Mouse (Mus musculus) bone marrow, adult 2 months (tissue): ENCODE data around the gene Rpusd2. TPM values are rescaled to one million over a fixed set of nuclear protein-coding genes. Genes with fewer than 3 reads are reported as not detected.

Source experiments
- H3K27ac ChIP-seq: fragments of 200-500 bp; 2 replicates; pipeline ENCODE4 v1.5.1; 2012; ENCODE audit warnings: low read depth, mild to moderate bottlenecking, control low read depth, inconsistent platforms, low read length; ENCODE audit not compliant: control insufficient read depth, poor library complexity, insufficient read depth
- H3K4me1 ChIP-seq: fragments of 200-500 bp; 2 replicates; pipeline ENCODE4 v1.6.1; 2011; ENCODE audit warnings: low read length; ENCODE audit not compliant: control insufficient read depth, insufficient read depth
- H3K4me3 ChIP-seq: fragments of 200-500 bp; replicated peaks from 2 replicates; pipeline ENCODE3; 2011; ENCODE audit warnings: mild to moderate bottlenecking, low read depth, low read length, control low read depth; ENCODE audit not compliant: control insufficient read depth
- CTCF ChIP-seq: fragments of 200-500 bp; IDR thresholded peaks from 2 replicates; pipeline ENCODE4 v1.5.1; 2011; ENCODE audit warnings: low read length, control low read depth; ENCODE audit not compliant: control insufficient read depth, insufficient read depth
- POLR2A ChIP-seq: fragments of 200-500 bp; IDR thresholded peaks from 2 replicates; pipeline ENCODE4 v1.6.1; 2011; ENCODE audit warnings: low read depth, mild to moderate bottlenecking, control low read depth, low read length, borderline replicate concordance; ENCODE audit not compliant: control insufficient read depth
- WGBS: fragments of 180-500 bp; shearing (Covaris S2); methylation state at CpG from one replicate; pipeline ENCODE4 v1.1.7; 2018; 5-methylcytosine and 5-hydroxymethylcytosine counted together
- polyA plus RNA-seq: library from polyadenylated mRNA; stranded (reverse); fragments of >200 nt; gene quantifications from 2 replicates; pipeline ENCODE4 v1.2.4, GENCODE M21; 2011; ENCODE audit warnings: low replicate concordance; ENCODE audit not compliant: missing spikeins, insufficient read depth, insufficient read length

Gene Rpusd2
- polyA plus RNA-seq, result 1.5 and 2.4 TPM in 2 replicates

DNA sequence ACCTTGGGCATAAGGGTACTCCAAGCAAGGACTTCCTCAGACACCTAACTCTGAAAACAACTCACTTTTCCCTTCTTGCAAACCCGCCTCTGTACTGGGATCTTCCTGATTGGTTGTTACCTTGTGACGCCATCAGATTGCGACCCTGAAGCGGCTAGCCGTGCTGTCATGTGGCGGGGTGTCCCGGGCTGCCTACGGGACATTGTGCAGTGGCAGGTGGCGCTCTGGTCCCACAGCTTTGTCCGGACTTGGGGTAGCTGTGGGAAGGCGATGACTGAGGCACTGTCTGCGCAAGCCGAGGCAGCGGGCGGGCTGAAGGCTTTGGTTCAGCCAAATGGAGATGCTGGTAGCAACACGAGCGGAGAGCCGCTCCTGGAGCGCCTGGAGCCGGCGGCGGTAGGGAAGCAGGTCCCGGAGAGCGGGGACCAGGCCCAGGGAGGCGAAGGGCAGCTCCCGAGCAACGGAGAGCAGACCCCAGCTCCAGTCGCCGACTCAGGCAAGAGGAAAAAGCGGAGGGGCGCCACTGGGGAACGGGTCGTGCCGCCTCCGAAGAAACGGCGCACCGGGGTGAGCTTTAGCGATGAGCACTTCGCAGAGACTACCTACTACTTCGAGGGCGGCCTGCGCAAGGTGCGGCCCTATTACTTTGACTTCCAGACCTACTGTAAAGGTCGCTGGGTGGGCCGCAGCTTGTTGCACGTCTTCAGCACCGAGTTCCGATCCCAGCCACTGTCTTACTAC is at the start of gene Rpusd2:
TSS of gene Rpusd2 (plus strand) at position 135 of the 741 bp plus-strand sequence.
- Histone ChIP-seq H3K4me1 (no peaks in the 10 kb centered on the region; the same call in none of the 2 replicates), H3K27ac (peak within 1 kb of the TSS; percentile 43), H3K4me3 (peak within 1 kb of the TSS; percentile 99)
- TF ChIP-seq CTCF (peak; percentile 36), POLR2A (peak; percentile 85)
- WGBS, result under 1% methylated on average over 49 of the region's 49 CpGs

DNA sequence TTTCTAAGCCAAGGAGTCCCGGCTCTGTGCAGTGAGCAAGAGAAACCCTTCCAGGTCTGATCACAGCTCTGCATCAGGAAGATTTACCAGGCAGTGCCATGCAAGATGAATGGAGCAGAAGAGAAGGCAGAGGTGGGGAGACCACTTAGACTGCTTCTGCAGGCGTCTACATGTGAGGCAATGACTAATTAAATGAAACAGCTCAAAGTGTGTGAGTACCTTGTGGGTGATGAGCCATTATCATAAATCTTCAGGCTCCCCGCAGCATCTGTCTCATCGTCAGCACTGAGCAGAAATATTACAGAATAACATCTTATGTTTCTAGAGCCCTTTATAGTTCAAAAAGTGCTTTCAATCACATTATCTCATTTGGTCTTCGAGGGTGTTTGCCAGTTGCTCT is 39.1 kb upstream of the Rpusd2 start:
- no peaks in the 10 kb centered on the region for H3K4me1 ChIP-seq
- no peak overlapping the region for H3K4me3 ChIP-seq
- no peak overlapping the region for H3K27ac ChIP-seq
- TF ChIP-seq POLR2A, result no peak
- no peak for TF ChIP-seq CTCF
- 66% methylated on average over 5 of the region's 5 CpGs for WGBS

DNA sequence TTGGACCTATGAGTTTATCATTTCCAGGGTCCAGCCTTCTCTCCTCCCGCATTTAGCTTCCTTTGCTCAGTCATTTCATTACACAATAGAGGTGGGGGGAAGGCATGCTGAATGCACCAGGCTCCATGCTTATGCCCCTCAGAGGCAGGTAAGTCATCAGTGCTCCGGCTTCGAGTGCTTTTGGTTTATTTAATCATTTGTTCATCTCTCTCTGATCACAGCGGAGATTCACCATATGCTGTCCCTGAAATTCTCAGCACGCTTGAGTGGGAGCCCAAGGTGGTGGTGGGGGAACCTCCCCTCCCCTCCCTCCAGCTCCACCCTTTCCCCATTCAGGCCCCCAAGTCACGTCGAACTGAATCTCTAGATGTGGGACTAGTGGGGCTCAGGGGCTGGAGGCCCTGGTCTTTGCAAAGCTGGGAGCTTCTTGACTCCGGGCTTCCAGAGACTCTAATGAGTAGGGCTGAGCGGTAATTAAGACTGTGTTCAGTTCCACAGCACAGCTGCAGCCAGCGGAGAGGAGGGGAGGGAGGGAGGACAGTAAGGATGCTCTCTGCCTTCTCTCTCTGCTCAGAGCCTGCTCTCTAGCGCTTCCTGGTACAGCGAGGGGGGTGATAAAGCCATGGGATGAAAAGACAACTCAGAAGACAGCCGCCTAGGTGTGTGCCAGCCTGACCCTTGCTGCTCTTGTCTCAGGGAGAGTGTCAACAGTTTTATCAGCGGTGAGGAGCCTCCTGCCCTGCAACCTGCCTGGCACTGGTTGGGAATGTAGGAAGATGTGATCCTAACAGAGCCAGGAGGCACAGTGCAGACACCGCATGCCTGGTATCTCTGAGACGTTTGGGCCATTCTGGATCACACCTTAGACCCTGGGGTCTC is 38.4 kb upstream of the Rpusd2 start:
- no peak for TF ChIP-seq POLR2A
- no peak for TF ChIP-seq CTCF
- 59% methylated on average over 16 of the region's 16 CpGs for WGBS
- H3K4me1 ChIP-seq, result no peaks in the 10 kb centered on the region
- H3K4me3 ChIP-seq, result no peak overlapping the region
- no peak overlapping the region for H3K27ac ChIP-seq

DNA sequence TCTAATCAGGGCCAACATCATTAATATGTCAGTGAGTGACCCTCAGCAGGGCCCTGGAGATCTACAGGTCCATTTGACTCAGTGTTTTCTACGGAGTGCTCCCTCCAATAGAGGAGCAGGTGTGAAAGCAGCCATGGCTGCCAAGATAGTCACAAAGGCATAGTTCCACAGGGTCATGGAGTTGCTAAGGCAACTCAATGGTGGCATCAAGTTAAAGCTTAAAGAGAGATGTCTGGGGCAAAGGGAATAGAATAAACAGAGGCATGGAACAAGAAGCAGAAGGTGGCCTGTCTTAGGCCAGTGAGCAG is 37.8 kb upstream of the Rpusd2 start:
- no peak overlapping the region for H3K4me3 ChIP-seq
- H3K27ac ChIP-seq, result no peak overlapping the region

DNA sequence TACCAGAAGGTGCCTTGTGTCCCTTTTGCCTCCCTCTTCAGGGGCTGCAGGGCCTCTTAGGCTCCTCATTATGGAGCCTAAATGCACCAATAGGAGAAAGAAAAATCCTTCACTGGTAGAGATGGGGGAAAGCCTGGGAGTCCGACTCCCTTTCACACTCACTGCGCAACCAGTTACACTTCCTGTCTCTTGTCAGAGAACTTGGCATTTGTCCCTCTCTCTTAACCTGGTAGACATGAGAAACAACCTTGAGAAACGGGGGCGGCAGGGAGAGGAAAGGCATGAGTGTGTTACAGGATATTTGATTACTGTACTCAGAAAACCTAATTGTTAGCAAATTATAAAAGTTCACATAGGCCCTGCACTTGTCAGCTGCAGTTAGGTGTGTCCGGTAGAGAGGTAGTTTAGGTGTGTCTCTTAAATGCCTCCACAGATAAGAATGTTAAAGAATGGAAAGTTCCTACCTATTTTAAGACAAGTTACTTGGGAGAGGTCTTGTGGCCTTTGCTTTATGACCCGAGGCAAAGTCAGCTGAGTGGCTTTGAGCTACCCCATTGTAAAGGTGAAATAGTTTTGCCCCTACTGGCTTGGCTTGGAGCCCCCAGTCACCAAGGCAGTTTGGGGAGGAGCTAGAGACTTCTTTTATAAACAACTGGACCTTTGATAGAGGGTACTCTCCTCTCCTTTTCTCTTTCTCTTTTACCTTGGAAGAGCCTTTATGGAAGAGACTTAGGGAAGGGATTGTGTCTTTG is 36.3 kb upstream of the Rpusd2 start:
- Histone ChIP-seq H3K4me3 (no peak overlapping the region), H3K27ac (no peak overlapping the region), H3K4me1 (no peaks in the 10 kb centered on the region)
- WGBS, result 16% methylated on average over 6 of the region's 6 CpGs
- TF ChIP-seq POLR2A (no peak), CTCF (no peak)

More for the DNA sequence above, 37.8 kb upstream of the Rpusd2 start:
- no peak for TF ChIP-seq CTCF
- 73% methylated on average over 1 of the region's 1 CpGs for WGBS
- no peaks in the 10 kb centered on the region for H3K4me1 ChIP-seq

DNA sequence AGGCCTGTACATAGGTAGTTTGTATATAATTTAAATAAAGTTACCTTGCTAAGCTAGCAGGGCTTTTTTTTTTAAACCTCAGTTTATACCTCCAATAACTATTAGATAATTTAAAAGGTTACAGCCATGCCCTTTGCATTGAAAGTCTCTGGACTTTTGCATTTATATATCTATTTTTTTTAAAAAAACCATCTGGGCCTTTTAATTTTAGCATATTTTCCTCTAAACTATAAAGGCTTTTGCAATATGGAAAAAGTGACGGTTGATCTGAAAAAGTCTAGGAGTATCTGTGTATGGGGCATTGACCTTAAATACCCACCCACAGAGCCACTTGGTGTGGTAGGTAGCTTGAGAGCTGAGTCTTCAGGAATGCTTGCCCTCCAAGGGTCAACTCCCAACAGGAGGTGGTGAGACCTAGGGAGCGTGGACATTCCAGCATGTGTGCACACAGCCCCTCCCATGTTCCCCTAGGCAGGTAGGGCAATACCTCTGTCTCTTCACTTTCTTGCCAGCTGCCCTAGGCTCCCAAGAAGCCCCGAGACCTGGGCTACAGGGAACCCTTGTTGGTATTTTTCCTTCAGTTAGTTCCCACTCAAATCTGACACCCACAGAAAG is 35.5 kb upstream of the Rpusd2 start:
- TF ChIP-seq CTCF, result no peak
- no peak for TF ChIP-seq POLR2A
- Histone ChIP-seq H3K4me1 (no peaks in the 10 kb centered on the region), H3K27ac (no peak overlapping the region), H3K4me3 (no peak overlapping the region)
- WGBS, result 83% methylated on average over 3 of the region's 3 CpGs

DNA sequence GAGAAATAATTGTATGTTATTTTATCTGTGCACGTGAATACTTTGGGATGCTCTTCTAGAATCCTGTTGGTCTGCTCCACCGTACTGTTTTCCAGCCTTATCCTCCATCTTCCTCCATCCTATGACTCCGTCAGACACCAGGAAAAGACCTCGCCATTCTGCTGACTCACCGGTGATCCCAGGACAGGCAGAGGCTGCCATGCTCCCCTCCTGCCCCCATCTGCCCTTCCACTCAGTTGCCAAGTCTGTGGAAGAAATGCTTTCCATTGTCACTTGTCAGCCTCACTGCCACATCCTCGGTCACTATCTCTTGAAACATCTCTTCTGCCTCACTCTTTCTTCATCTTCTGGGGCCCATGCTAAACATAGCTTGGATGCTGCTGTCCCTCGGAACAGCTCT is 27.7 kb upstream of the Rpusd2 start:
- WGBS, result 77% methylated on average over 7 of the region's 7 CpGs
- Histone ChIP-seq H3K4me3 (no peak overlapping the region), H3K27ac (no peak overlapping the region), H3K4me1 (no peaks in the 10 kb centered on the region)
- no peak for TF ChIP-seq POLR2A
- no peak for TF ChIP-seq CTCF
